Mouse (Mus musculus) heart, embryonic 16.5 days (tissue): ENCODE data around the gene Lemd1. TPM values are rescaled to one million over a fixed set of nuclear protein-coding genes. Genes with fewer than 3 reads are reported as not detected.

Experiments used
- ATAC-seq: fragments of 200-750 bp; cut with Nextera tagmentation; replicated peaks from 2 replicates; pipeline ENCODE4 v1.8.0; 2017; ENCODE audit warnings: moderate number of reproducible peaks; ENCODE audit not compliant: insufficient read depth, low FRiP score; ENCODE audit errors: extremely low read depth
- H3K27ac ChIP-seq: fragments of 300-500 bp; sonication (generic); 2 replicates; pipeline ENCODE4 v1.5.1; 2014; ENCODE audit warnings: mild to moderate bottlenecking, low read length, control low read depth, moderate library complexity
- H3K27me3 ChIP-seq: fragments of 300-500 bp; sonication (generic); 2 replicates; pipeline ENCODE4 v1.6.1; 2014; ENCODE audit warnings: low read length, mixed read lengths; ENCODE audit not compliant: control insufficient read depth, insufficient read depth
- H3K36me3 ChIP-seq: fragments of 300-500 bp; sonication (generic); 2 replicates; pipeline ENCODE4 v1.6.1; 2014; ENCODE audit not compliant: control insufficient read depth, insufficient read depth
- H3K4me1 ChIP-seq: fragments of 300-500 bp; sonication (generic); 2 replicates; pipeline ENCODE4 v1.6.1; 2014; ENCODE audit warnings: low read length, mixed read lengths; ENCODE audit not compliant: control insufficient read depth, insufficient read depth
- H3K4me2 ChIP-seq: fragments of 300-500 bp; sonication (generic); 2 replicates; pipeline ENCODE4 v1.6.1; 2014; ENCODE audit warnings: low read depth, mild to moderate bottlenecking, control low read depth, low read length
- H3K4me3 ChIP-seq: fragments of 300-500 bp; sonication (generic); 2 replicates; pipeline ENCODE4 v1.5.1; 2014; ENCODE audit warnings: mild to moderate bottlenecking, control low read depth, low read length
- H3K9ac ChIP-seq: fragments of 300-500 bp; sonication (generic); 2 replicates; pipeline ENCODE4 v1.6.1; 2014; ENCODE audit warnings: low read length, control low read depth
- H3K9me3 ChIP-seq: fragments of 300-500 bp; sonication (generic); replicated peaks from 2 replicates; pipeline ENCODE4 v1.6.1; 2016; ENCODE audit warnings: low read length; ENCODE audit not compliant: control insufficient read depth
- WGBS: fragments of 180-500 bp; shearing (Covaris S2); extraction: QIAGEN DNeasy Blood & Tissue Kit; methylation state at CpG from one replicate; pipeline ENCODE4 v1.1.7; 2014; 5-methylcytosine and 5-hydroxymethylcytosine counted together
- polyA plus RNA-seq: library from polyadenylated mRNA; unstranded; fragments of >200 nt; fragmentation: Nextera tagmentation; extraction: Ambion mirVana; gene quantifications from 2 replicates; pipeline ENCODE4 v1.2.1, GENCODE M21; 2015

Lemd1 gene
- polyA plus RNA-seq, 1 experiment from 2014 or later = not detected

DNA sequence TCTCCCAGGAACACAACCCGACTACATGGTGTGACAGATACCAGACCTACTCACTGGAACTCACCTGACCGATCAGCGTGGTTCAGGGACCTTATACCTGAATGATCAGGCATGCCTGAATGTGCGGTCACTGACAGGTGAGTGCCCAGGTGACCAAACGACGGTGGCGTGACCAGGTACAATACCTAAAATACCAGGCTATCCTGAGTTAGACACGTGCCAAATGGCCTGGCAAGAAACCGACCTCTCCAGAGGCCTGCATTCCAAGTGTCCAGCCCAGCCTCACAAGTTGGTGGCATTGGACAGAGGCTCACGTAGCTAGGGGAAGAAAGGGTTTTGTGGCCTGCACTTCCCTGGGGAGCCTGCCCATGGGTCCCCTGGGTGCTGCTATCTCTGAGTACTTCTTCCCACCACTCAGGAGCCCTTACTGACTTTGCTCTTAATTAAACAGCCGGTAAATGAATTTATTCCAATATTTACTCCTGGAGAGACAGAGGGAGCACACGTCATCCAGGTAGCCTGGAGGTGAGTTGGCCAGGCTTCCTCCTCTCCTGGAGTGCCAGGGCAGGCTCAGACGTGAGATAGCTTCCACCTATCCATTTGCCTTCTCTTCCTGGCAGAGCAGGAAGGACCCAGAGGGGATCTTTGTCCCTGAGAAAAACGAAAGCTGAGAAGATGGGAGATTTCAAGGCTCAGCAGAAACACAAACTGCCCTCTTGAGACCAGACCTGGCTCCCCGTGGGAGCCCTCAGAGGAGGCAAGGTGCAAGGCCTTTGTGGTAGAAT is 40.2 kb upstream of the Lemd1 start:
- no peak overlapping the region for H3K4me3 ChIP-seq
- H3K27me3 ChIP-seq = no peaks in the 10 kb centered on the region
- H3K4me1 ChIP-seq = peaks cover 19% of the 10 kb centered on the region
- H3K9me3 ChIP-seq = no peaks in the 10 kb centered on the region
- 64% methylated on average over 15 of the region's 15 CpGs for WGBS
- no peak for ATAC-seq
- H3K9ac ChIP-seq = no peak overlapping the region
- H3K27ac ChIP-seq = no peak overlapping the region
- no peak overlapping the region for H3K4me2 ChIP-seq
- no peaks in the 10 kb centered on the region for H3K36me3 ChIP-seq

DNA sequence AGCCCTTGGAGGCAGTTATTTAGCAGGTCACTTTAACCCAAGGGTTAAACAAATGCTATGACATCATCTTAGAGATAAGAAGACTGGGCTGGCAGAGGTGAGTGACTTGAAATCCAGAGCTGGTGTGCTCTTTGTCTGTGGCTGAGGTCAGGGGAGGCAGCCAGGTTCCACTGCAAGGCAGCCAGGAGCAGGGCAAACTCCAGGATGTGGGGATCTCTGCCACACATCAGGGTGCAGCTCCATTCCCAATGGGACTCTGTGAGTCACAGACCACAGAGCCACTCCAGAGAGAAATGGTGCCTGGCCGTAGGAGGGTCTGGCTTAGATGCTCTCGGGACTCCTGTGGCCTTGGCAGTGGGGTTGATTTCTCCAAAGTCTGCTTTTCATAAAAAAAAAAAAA is 39.3 kb upstream of the Lemd1 start:
- Histone ChIP-seq H3K4me3 (no peak overlapping the region), H3K4me2 (no peak overlapping the region), H3K9me3 (no peaks in the 10 kb centered on the region), H3K36me3 (no peaks in the 10 kb centered on the region), H3K27me3 (no peaks in the 10 kb centered on the region), H3K9ac (no peak overlapping the region), H3K4me1 (peaks cover 19% of the 10 kb centered on the region), H3K27ac (no peak overlapping the region)
- WGBS = 47% methylated on average over 2 of the region's 2 CpGs
- ATAC-seq = no peak

DNA sequence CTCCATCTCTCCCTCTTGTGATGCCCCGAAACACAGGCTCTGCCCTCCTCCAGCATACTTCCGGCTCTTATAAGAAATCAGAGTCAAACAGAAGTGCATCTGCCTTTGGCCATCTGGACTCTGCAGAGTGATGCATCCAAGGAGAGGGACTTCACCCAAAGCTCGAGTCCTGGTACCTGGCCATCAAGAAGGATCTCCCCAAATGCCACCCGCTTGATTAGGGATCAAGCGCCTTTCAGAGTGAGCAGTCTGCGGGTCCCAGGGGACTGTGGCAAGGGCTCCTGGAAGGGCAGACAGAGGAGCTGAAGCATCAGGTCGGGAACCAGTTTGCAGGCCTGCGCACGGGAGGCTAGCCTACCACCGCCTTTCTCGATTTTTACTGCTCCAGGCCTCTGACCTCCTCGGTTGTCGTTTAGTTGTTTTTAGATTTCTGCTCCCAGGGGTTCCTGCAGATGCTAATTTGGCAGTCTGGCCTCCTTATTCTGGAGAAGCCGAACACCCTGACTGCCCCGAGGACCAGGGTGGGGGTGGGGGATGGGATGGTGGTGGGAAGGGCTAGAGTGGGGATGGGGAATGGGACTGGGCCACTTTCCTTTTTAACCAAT is 38.0 kb upstream of the Lemd1 start:
- H3K27me3 ChIP-seq = peaks cover 6% of the 10 kb centered on the region
- WGBS = 61% methylated on average over 15 of the region's 15 CpGs
- no peak overlapping the region for H3K4me2 ChIP-seq
- H3K36me3 ChIP-seq = no peaks in the 10 kb centered on the region
- ATAC-seq = no peak
- H3K9me3 ChIP-seq = no peaks in the 10 kb centered on the region
- H3K4me3 ChIP-seq = no peak overlapping the region
- H3K9ac ChIP-seq = no peak overlapping the region
- peaks cover 21% of the 10 kb centered on the region for H3K4me1 ChIP-seq
- no peak overlapping the region for H3K27ac ChIP-seq

DNA sequence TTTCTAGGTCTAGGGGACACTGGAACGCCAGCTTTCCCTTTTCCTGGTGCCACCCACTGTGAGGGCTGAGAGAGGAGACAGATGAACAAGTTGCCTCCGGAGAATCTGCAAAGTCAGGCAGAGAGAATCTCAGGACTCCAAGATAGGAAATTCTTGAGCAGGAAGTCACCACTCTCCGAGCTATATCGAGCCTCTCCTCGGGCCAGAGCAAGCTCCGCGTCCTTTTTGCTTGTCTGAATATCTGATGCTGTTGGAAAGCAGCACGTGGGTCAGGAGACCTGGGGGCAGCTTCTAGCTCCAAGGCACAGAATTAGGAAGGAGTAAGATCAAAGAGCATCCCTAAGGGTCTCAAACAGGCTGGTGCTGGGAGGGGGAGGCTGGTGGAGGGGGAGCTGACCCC is 37.5 kb upstream of the Lemd1 start:
- H3K4me3 ChIP-seq = no peak overlapping the region
- peaks cover 21% of the 10 kb centered on the region for H3K4me1 ChIP-seq
- H3K27ac ChIP-seq = no peak overlapping the region
- no peak for ATAC-seq
- H3K36me3 ChIP-seq = no peaks in the 10 kb centered on the region
- no peak overlapping the region for H3K9ac ChIP-seq
- 19% methylated on average over 8 of the region's 8 CpGs for WGBS
- peaks cover 9% of the 10 kb centered on the region for H3K27me3 ChIP-seq
- H3K9me3 ChIP-seq = no peaks in the 10 kb centered on the region
- H3K4me2 ChIP-seq = no peak overlapping the region

DNA sequence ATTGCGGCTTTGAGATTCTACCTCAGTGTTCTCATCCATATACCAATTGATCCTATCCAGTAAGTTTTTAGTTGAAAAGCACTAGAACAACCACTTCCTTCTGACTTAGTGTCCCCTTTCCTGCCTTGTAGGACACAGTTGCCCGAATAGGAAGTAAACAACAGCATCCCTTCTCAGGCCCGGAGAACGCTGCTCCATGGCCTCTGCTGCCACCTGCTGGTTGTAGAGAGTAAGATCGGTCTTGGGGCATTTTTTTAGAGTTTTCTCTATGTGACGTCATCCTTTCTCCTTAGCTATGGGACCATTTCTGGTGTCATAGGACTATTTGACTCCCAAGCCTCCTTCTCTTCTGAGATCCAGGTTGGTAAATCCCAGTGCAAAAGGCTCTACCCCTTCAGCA is 35.5 kb upstream of the Lemd1 start:
- H3K4me2 ChIP-seq = peak overlapping the region; percentile 14; the same call in 1 of the 2 replicates
- WGBS = 13% methylated on average over 6 of the region's 6 CpGs
- peaks cover 12% of the 10 kb centered on the region for H3K4me1 ChIP-seq
- H3K4me3 ChIP-seq = no peak overlapping the region
- no peak overlapping the region for H3K27ac ChIP-seq
- peaks cover 20% of the 10 kb centered on the region for H3K27me3 ChIP-seq
- H3K9me3 ChIP-seq = no peaks in the 10 kb centered on the region
- no peaks in the 10 kb centered on the region for H3K36me3 ChIP-seq
- no peak overlapping the region for H3K9ac ChIP-seq
- no peak; the same call in 1 of the 2 replicates for ATAC-seq

DNA sequence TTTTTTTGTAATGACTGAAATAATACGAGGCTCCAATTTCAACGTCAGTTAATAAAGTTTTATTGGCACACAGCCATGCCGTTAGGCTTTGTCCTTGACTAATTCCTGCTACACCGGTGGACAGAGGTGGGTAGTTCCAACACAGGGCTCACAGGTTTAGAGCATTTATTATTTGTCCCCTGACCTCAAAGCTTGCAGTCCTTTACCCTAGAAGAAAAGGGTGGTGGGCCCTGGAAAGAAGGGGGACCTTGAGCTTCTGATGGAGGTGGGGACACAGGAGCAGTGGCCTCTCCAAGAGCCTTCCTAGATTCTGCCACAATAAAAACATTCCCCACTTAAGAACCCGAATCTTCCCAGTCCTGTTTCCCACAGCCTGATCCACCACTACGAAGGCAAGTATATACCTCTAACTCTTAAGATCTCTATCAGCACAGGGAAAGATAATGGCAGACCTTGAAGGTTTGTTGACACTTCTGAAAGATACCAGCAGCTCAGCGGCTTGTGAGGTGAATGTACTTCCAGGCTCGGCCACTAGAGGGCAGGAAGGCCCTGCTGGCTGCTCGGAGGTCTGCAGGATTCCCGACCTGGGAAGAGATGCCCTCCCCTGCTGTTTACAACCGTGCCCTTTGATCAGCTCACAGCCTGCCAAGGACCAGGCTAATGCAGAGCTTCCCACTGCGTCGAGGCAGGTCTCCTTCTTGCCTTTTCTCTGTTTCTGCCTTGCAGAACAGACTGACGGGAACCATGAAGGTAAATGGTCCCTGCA is 34.0 kb upstream of the Lemd1 start:
- Histone ChIP-seq H3K9ac (no peak overlapping the region), H3K4me2 (peak overlapping the region; percentile 23; the same call in 1 of the 2 replicates)

DNA sequence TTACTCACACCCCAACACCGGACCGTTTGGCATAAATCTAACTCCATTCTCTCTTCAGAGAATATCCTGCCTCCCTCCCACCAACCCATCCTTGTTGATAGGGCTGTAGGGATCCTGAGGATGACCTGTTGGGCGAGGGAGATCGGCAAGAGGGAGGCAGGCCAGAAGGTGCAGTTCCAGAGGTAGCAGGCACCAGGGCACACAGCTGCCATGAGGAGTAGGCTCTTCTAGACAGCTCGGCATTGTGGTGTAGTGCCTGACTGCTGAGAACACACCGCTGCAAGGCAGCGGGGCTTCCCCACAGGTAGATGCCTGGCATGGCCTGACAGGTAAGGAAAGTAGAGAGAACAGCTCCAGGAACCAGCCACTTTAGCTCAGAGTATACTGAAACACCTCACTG is 33.4 kb upstream of the Lemd1 start:
- H3K4me2 ChIP-seq = peak overlapping the region; percentile 23; the same call in 1 of the 2 replicates
- 28% methylated on average over 7 of the region's 7 CpGs for WGBS
- no peaks in the 10 kb centered on the region for H3K36me3 ChIP-seq
- no peak overlapping the region for H3K27ac ChIP-seq
- no peak overlapping the region for H3K4me3 ChIP-seq
- no peak for ATAC-seq
- no peak overlapping the region for H3K9ac ChIP-seq
- H3K9me3 ChIP-seq = no peaks in the 10 kb centered on the region
- H3K27me3 ChIP-seq = peaks cover 26% of the 10 kb centered on the region
- peaks cover 7% of the 10 kb centered on the region for H3K4me1 ChIP-seq

More for the DNA sequence above, 34.0 kb upstream of the Lemd1 start:
- Histone ChIP-seq H3K27me3 (peaks cover 26% of the 10 kb centered on the region), H3K9me3 (no peaks in the 10 kb centered on the region), H3K4me3 (no peak overlapping the region), H3K27ac (no peak overlapping the region), H3K4me1 (peaks cover 8% of the 10 kb centered on the region), H3K36me3 (no peaks in the 10 kb centered on the region)
- WGBS = 20% methylated on average over 14 of the region's 14 CpGs
- no peak for ATAC-seq

DNA sequence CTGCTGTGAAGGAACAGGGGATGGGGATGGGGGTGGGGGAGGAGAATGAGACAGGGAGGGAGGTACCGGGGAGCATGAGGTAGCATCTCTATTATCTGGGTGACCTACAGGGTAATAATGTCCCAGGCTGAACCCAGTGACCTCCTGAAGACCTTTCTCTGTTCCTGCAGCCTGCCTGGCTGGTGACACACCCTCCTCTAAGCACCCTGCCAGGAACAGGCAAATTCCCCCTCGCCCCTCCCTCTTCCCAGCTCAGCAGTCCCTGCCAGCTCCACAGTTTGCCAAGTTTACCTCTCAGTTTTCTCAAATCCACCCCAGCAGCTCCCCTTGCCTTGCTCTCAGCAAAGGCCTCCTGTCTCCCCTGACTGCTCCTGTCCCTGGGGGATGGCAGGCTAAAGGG is 32.5 kb upstream of the Lemd1 start:
- Histone ChIP-seq H3K4me3 (no peak overlapping the region), H3K27ac (no peak overlapping the region), H3K4me1 (peaks cover 3% of the 10 kb centered on the region), H3K9me3 (no peaks in the 10 kb centered on the region), H3K27me3 (peaks cover 26% of the 10 kb centered on the region), H3K36me3 (no peaks in the 10 kb centered on the region), H3K4me2 (no peak overlapping the region), H3K9ac (no peak overlapping the region)
- WGBS = 22% methylated on average over 2 of the region's 2 CpGs
- 0 out of 2 replicates have a peak, but pooled peaks have one; percentile 10 for ATAC-seq

DNA sequence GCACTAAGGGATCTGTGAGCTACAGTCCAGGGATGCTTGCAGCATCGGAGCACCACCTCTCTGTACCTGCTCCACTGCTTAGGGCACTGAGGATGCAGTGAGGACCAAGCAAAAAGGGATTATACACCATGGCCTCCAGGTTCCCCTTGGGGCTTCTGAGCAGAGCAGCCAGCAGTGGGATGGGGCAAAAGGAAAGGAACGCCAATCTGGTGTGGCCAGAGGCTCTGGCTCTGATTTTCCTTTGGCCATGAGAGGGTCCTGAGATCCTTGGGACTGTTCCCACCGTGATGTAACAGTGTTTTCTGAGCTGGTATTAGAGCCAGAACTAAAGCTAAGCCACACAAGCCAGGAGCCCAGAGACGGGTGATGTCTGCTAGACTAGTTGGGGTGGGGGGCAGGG is 31.6 kb upstream of the Lemd1 start:
- Histone ChIP-seq H3K4me1 (peaks cover 2% of the 10 kb centered on the region; the same call in 1 of the 2 replicates), H3K9ac (no peak overlapping the region), H3K36me3 (no peaks in the 10 kb centered on the region), H3K27me3 (peaks cover 26% of the 10 kb centered on the region), H3K9me3 (no peaks in the 10 kb centered on the region), H3K27ac (no peak overlapping the region), H3K4me2 (no peak overlapping the region), H3K4me3 (no peak overlapping the region)
- ATAC-seq = no peak
- 54% methylated on average over 4 of the region's 4 CpGs for WGBS
